In the genomic region with DNA sequence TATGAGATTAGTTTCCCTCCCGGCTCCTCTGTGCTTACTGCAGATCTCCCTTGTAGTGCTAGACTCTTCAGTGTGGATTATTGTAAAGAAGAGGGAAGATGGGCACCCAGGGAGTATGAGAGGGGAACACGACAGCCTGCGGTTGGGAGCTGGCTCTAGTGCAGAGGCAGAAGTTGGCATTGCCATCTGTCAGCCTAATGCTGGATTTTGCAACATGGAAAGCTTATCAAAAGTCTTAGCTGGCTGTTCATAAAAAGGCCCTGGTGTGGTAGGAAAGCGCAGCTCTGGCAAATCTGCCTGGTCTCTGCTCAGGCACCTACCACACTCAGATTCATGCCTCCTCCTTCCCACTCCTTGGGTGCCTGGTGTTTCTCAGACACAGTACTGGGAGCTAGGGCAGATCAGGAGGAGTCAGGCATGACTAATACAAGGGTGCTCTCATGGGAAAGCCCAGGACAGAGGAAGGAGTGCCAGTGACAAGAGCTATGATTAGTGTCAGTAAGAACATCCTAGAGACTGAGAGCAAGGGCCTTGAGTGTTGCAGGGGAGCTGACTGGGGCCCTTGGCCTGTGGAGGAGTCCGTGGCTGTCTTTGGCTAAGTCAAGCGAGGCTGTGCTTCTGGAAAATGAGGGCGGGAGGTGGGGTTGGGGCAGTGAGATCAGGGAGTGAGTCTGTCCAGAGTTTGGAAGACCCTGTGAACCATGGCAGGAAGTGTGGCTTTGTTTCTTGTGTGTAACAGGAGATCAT, we compare ENCODE assay signal across 11 mouse cellular contexts.
DNase-seq lines count a peak whose midpoint lies in the region; ATAC-seq and TF ChIP-seq lines count a peak whose summit lies in the region.
"Had no signal": no experiment of that assay in that cellular context is flagged by ENCODE, and none has a peak within 500 bp of the region (broad histone marks: within the 10 kb centered on the region; RNA-seq: fewer than 3 reads in every experiment).

No protein-coding gene starts in this region.

- H3K36me3 ChIP-seq in midbrain, embryonic 10.5 days = peaks cover 38% of the 10 kb centered on the region
- H3K36me3 ChIP-seq in midbrain, embryonic 11.5 days (ENCODE audit: control insufficient read depth, insufficient read depth, low read length) = no peaks in the 10 kb centered on the region
- peaks cover 22% of the 10 kb centered on the region for H3K36me3 ChIP-seq in hindbrain, embryonic 12.5 days
- H3K36me3 ChIP-seq: lung, embryonic 15.5 days had no signal

- no peak for ATAC-seq in midbrain, embryonic 11.5 days (ENCODE audit: low FRiP score)
- ATAC-seq in hindbrain, embryonic 12.5 days (ENCODE audit: low FRiP score) = no peak

- no peak overlapping the region for H3K4me2 ChIP-seq in midbrain, embryonic 11.5 days
- no peak overlapping the region for H3K4me2 ChIP-seq in hindbrain, embryonic 12.5 days (replicated peaks)
- H3K4me2 ChIP-seq: lung, embryonic 15.5 days had no signal

- H3K27ac ChIP-seq in gastrocnemius, adult 2 months = peak overlapping the region; percentile 83
- H3K27ac ChIP-seq in midbrain, embryonic 10.5 days (replicated peaks) = peak overlapping the region; percentile 33
- H3K27ac ChIP-seq in midbrain, embryonic 11.5 days (ENCODE audit: low read depth, low read length) = no peak overlapping the region
- H3K27ac ChIP-seq in hindbrain, embryonic 12.5 days = peak overlapping the region; percentile 70
- H3K27ac ChIP-seq: lung, embryonic 15.5 days had no signal

- no peak overlapping the region for H3K4me3 ChIP-seq in gastrocnemius, adult 2 months
- H3K4me3 ChIP-seq in midbrain, embryonic 10.5 days = no peak overlapping the region
- no peak overlapping the region for H3K4me3 ChIP-seq in midbrain, embryonic 11.5 days (ENCODE audit: low read depth, low read length)
- no peak overlapping the region for H3K4me3 ChIP-seq in hindbrain, embryonic 12.5 days
- H3K4me3 ChIP-seq: lung, embryonic 15.5 days had no signal

- intact Hi-C loops in gastrocnemius, adult 2 months (cut with DNase I) = loop anchor here (1.0 kb wide), 1 partner anchor 66 kb away; no protein-coding TSS in a partner anchor

- peak; percentile 48 for DNase-seq in gastrocnemius, adult 2 months
- no peak for DNase-seq in gastrocnemius, postnatal 10 days
- no peak for DNase-seq in midbrain, embryonic 10.5 days (ENCODE audit: low spot score)
- DNase-seq in midbrain, embryonic 11.5 days (ENCODE audit: low spot score, missing footprints) = no peak
- DNase-seq in retina, postnatal 7 days (ENCODE audit: low read depth, low spot score) = peak; percentile 11
- DNase-seq in lung, postnatal 36 days = no peak
- DNase-seq in spleen, adult 12 weeks (ENCODE audit: low spot score) = no peak
- DNase-seq: right cerebral cortex, postnatal 4 days had no signal

- no peaks in the 10 kb centered on the region for H3K9me3 ChIP-seq in midbrain, embryonic 10.5 days (replicated peaks)
- no peaks in the 10 kb centered on the region for H3K9me3 ChIP-seq in midbrain, embryonic 11.5 days (ENCODE audit: control insufficient read depth, low read length)
- no peaks in the 10 kb centered on the region for H3K9me3 ChIP-seq in hindbrain, embryonic 12.5 days (replicated peaks)
- H3K9me3 ChIP-seq: G1E; lung, embryonic 15.5 days had no signal

- no peak for TF ChIP-seq CTCF in gastrocnemius, adult 2 months (IDR thresholded peaks at IDR 0.05)

- H3K27me3 ChIP-seq in midbrain, embryonic 10.5 days (ENCODE audit: low read depth, poor library complexity, severe bottlenecking) = no peaks in the 10 kb centered on the region
- H3K27me3 ChIP-seq in midbrain, embryonic 11.5 days (ENCODE audit: control insufficient read depth, insufficient read depth, low read length) = no peaks in the 10 kb centered on the region
- H3K27me3 ChIP-seq in hindbrain, embryonic 12.5 days = no peaks in the 10 kb centered on the region; the same call in 1 of the 2 replicates
- H3K27me3 ChIP-seq: lung, embryonic 15.5 days had no signal

- no peak overlapping the region for H3K9ac ChIP-seq in midbrain, embryonic 11.5 days (ENCODE audit: low read length)
- peak overlapping the region; percentile 23; the same call in 1 of the 2 replicates for H3K9ac ChIP-seq in hindbrain, embryonic 12.5 days
- H3K9ac ChIP-seq: lung, embryonic 15.5 days had no signal

- H3K4me1 ChIP-seq in midbrain, embryonic 10.5 days = peaks cover 37% of the 10 kb centered on the region
- H3K4me1 ChIP-seq in midbrain, embryonic 11.5 days (ENCODE audit: control insufficient read depth, insufficient read depth, low read length) = peaks cover 4% of the 10 kb centered on the region; the same call in 1 of the 2 replicates
- H3K4me1 ChIP-seq in hindbrain, embryonic 12.5 days = peaks cover 37% of the 10 kb centered on the region
- H3K4me1 ChIP-seq: lung, embryonic 15.5 days had no signal

- WGBS in midbrain, embryonic 10.5 days = 53% methylated on average over 7 of the region's 7 CpGs
- 51% methylated on average over 7 of the region's 7 CpGs for WGBS in midbrain, embryonic 11.5 days
- WGBS in hindbrain, embryonic 12.5 days = 66% methylated on average over 7 of the region's 7 CpGs

Comparison
In these comparisons a context has a peak if more than half of its experiments do, and no peak if none do; other contexts are left out.
1. DNase-seq: peak in gastrocnemius, adult 2 months (single experiment) and retina, postnatal 7 days (single experiment); none in gastrocnemius, postnatal 10 days (single experiment), midbrain, embryonic 10.5 days (single experiment), midbrain, embryonic 11.5 days (single experiment), lung, postnatal 36 days (single experiment) and spleen, adult 12 weeks (single experiment).